Mouse (Mus musculus): ENCODE measurements around the gene Ccdc62. TPM values are rescaled to one million over a fixed set of nuclear protein-coding genes. Genes with fewer than 3 reads are reported as not detected.

Ccdc62 gene
- 1 to 10 TPM; 3.7 to 6.5 TPM for total RNA-seq (2023)

GRCm38 (mm10) chr5:123930508-123930989 is at the start of gene Ccdc62:
TSS of gene Ccdc62 (plus strand) at chr5:123930679.

GRCm38 (mm10) chr5:123906976-123907630 is 23.4 kb upstream of the Ccdc62 start, which contains the start of gene Denr:
TSS of gene Denr (plus strand) at chr5:123907175.

GRCm38 (mm10) chr5:123927118-123927517 is 3.4 kb upstream of the Ccdc62 start, which contains the start of gene Gm43518:
TSS of gene Gm43518 (plus strand) at chr5:123927418.

GRCm38 (mm10) chr5:123973299-123974178 is 43.1 kb downstream of the Ccdc62 start, which contains the start of gene Hip1r:
TSS of gene Hip1r (plus strand) at chr5:123973628.

Other genes starting within 250 kb of the Ccdc62 start
- gene Clip1, start 246.1 kb upstream of the Ccdc62 start, total RNA-seq (2023), result 10 to 100 TPM; 27.7 to 28.2 TPM
- gene Zcchc8, start 209.6 kb upstream of the Ccdc62 start, total RNA-seq (2023), result 10 to 100 TPM; 76.7 to 80.6 TPM
- 100 to 1,000 TPM; 250 to 251 TPM for gene Rsrc2, start 181.3 kb upstream of the Ccdc62 start, total RNA-seq (2023)
- 1 to 10 TPM; 1.9 to 2.5 TPM for gene Kntc1, start 181.0 kb upstream of the Ccdc62 start, total RNA-seq (2023)
- under 1 TPM in 1 of 2 experiments, not detected in 1; 0.26 TPM for gene Hcar2, start 65.2 kb upstream of the Ccdc62 start, total RNA-seq (2023)
- not detected for gene Hcar1, start 50.7 kb upstream of the Ccdc62 start, total RNA-seq (2023)
- 10 to 100 TPM; 35.9 to 49.1 TPM for gene Denr, start 23.5 kb upstream of the Ccdc62 start, total RNA-seq (2023)
- gene Gm43518, start 3.3 kb upstream of the Ccdc62 start, total RNA-seq (2023), result 1 to 10 TPM in 1 of 2 experiments, not detected in 1; 4.0 TPM
- 100 to 1,000 TPM; 230 to 266 TPM for gene Hip1r, start 42.9 kb downstream of the Ccdc62 start, total RNA-seq (2023)
- gene Vps37b, start 101.6 kb downstream of the Ccdc62 start, total RNA-seq (2023), result 10 to 100 TPM; 82.8 to 99.9 TPM
- 1 to 10 TPM; 2.7 to 2.8 TPM for gene Abcb9, start 165.1 kb downstream of the Ccdc62 start, total RNA-seq (2023)
- gene Ogfod2, start 181.6 kb downstream of the Ccdc62 start, total RNA-seq (2023), result 10 to 100 TPM; 22.2 to 26.2 TPM
- gene Arl6ip4, start 185.4 kb downstream of the Ccdc62 start, total RNA-seq (2023), result 10 to 100 TPM; 33.9 to 38.1 TPM